ENCODE assay signal across 10 mouse cellular contexts in the genomic region with DNA sequence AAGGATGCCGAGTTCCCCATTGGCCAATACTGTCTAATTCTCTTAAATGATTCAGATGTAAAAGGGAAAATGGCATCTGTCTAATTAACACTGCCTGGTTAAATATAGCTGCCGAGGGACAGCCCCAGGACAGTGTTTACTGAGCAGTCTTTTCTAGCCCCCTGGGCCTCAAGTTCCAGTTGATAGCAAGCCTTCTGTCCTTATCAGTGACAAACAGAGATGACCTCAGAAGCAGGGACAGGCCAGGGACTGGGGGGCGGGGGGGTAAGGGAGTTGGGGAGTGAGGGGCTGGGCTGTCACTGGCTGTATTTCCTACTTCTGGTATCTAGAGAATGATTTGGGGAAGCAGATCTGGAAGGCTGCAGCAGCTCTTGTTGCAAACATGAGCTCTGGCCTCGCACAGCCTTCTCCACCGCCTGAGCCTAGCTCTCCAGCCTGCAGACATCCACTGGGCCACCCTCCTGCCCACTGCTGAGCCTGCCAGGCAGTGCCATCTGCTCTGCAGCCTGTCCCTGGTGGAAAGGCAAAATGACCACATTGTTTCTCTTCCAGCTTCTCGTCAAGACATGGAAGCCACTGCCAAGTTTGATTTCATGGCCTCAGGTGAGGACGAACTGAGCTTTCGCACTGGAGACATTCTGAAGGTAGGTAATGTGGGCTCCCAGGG. TPM values are rescaled to one million over a fixed set of nuclear protein-coding genes. Genes with fewer than 3 reads are reported as not detected.
DNase-seq lines count a peak whose midpoint lies in the region; ATAC-seq and TF ChIP-seq lines count a peak whose summit lies in the region.
"Had no signal": no experiment of that assay in that cellular context is flagged by ENCODE, and none has a peak within 500 bp of the region (broad histone marks: within the 10 kb centered on the region; RNA-seq: fewer than 3 reads in every experiment).

No protein-coding gene starts in this region.

- TF ChIP-seq POLR2A in spleen, adult 2 months (IDR thresholded peaks at IDR 0.05; ENCODE audit: low read depth, low read length): no peak; the same call in 1 of the 2 replicates

- peak; percentile 73 for DNase-seq in left cerebral cortex, postnatal 4 days
- DNase-seq in left cerebral cortex, postnatal 14 days (ENCODE audit: low spot score in 2 of 2): no peak
- peak; percentile 66 for DNase-seq in c-Kit-positive CD71-positive TER-119-negative erythroid progenitor cells, embryonic 14.5 days (ENCODE audit: low read depth)
- peak in 1 of 2 experiments; percentile 62 for DNase-seq in spleen, adult 2 months (ENCODE audit: low read depth in 1 of 2, low spot score in 2 of 2)
- no peak for DNase-seq in kidney, postnatal 4 days
- no peak for DNase-seq in ovary, adult 18-20 months (ENCODE audit: low spot score)
- DNase-seq in lung, postnatal 25 days (ENCODE audit: low spot score): no peak

- H3K27me3 ChIP-seq in spleen, adult 2 months (ENCODE audit: control insufficient read depth, insufficient read depth, low read length): no peaks in the 10 kb centered on the region
- H3K27me3 ChIP-seq: forebrain, embryonic 13.5 days had no signal

- peaks cover 30% of the 10 kb centered on the region; the same call in 1 of the 2 replicates for H3K4me1 ChIP-seq in spleen, adult 2 months (ENCODE audit: control insufficient read depth, insufficient read depth, insufficient read length)

- no peak for TF ChIP-seq CTCF in spleen, adult 2 months (IDR thresholded peaks at IDR 0.05; ENCODE audit: extremely low read depth, insufficient read depth, insufficient read length, insufficient replicate concordance)

- intact Hi-C loops in left cerebral cortex, postnatal 4 days (cut with DNase I): no loop called here
- intact Hi-C loops in left cerebral cortex, postnatal 14 days (cut with DNase I): no loop called here

- peaks cover 12% of the 10 kb centered on the region for H3K36me3 ChIP-seq in spleen, adult 2 months (ENCODE audit: control insufficient read depth, insufficient read depth, low read length)

- 46% methylated on average over 8 of the region's 8 CpGs for WGBS in spleen, adult 2 months

- peak overlapping the region; percentile 85 for H3K27ac ChIP-seq in spleen, adult 2 months (ENCODE audit: insufficient read depth, low read length)
- H3K27ac ChIP-seq: forebrain, embryonic 13.5 days had no signal

- peak; percentile 85 for ATAC-seq in erythroid progenitor cell, adult 5-6 weeks (replicated peaks; ENCODE audit: low FRiP score, poor library complexity, severe bottlenecking)
- ATAC-seq: forebrain, embryonic 13.5 days had no signal

- H3K4me3 ChIP-seq in spleen, adult 2 months (ENCODE audit: extremely low read depth, insufficient read depth, insufficient read length): peak overlapping the region; percentile 64
- H3K4me3 ChIP-seq: forebrain, embryonic 13.5 days had no signal

RNA-seq across cellular contexts. Expression of gene Fam83f, which starts 48.3 kb away (rescaled TPM):
- total RNA-seq in left cerebral cortex, postnatal 4 days (2021): under 1 TPM; 0.44 to 0.52 TPM
- under 1 TPM; 0.37 to 0.53 TPM for total RNA-seq in left cerebral cortex, postnatal 14 days (2021)
- total RNA-seq in erythroid progenitor cell, adult 5-6 weeks (2015; ENCODE audit: low replicate concordance): 1.1 TPM in 1 of 2 replicates, not detected in the other
- total RNA-seq in erythroid progenitor cell, adult 5-6 weeks (2017; ENCODE audit: low replicate concordance): not detected in 2 replicates
- polyA plus RNA-seq in spleen, adult 2 months (2012; rRNA removed): 1.1 and 1.3 TPM in 2 replicates
- polyA plus RNA-seq: forebrain, embryonic 13.5 days had no signal

RNA-seq across cellular contexts. Expression of gene Grap2, which starts 50.9 kb away (rescaled TPM):
- under 1 TPM; 0.32 to 0.34 TPM for total RNA-seq in left cerebral cortex, postnatal 4 days (2021)
- 1 to 10 TPM in 1 of 2 experiments, under 1 TPM in 1; 0.87 to 1.0 TPM for total RNA-seq in left cerebral cortex, postnatal 14 days (2021)
- 32.7 and 50.8 TPM in 2 replicates for total RNA-seq in erythroid progenitor cell, adult 5-6 weeks (2015; ENCODE audit: low replicate concordance)
- total RNA-seq in erythroid progenitor cell, adult 5-6 weeks (2017; ENCODE audit: low replicate concordance): 28.5 and 35.9 TPM in 2 replicates
- polyA plus RNA-seq in spleen, adult 2 months (2012; rRNA removed): 54.4 and 58.2 TPM in 2 replicates

RNA-seq across cellular contexts. Expression of gene Enthd1, which starts 58.3 kb away (rescaled TPM):
- total RNA-seq in left cerebral cortex, postnatal 4 days (2021): under 1 TPM; 0.16 to 0.18 TPM
- under 1 TPM in 1 of 2 experiments, not detected in 1; 0.15 TPM for total RNA-seq in left cerebral cortex, postnatal 14 days (2021)
- total RNA-seq in erythroid progenitor cell, adult 5-6 weeks (2015; ENCODE audit: low replicate concordance): not detected in 2 replicates
- total RNA-seq in erythroid progenitor cell, adult 5-6 weeks (2017; ENCODE audit: low replicate concordance): not detected in 2 replicates
- 0.05 TPM in 2 replicates for polyA plus RNA-seq in spleen, adult 2 months (2012; rRNA removed)
- total RNA-seq: left cerebral cortex, postnatal 25 days had no signal
- polyA plus RNA-seq: forebrain, embryonic 13.5 days had no signal

Comparison
In these comparisons a context has a peak if more than half of its experiments do, and no peak if none do; other contexts are left out.
1. DNase-seq: peak in left cerebral cortex, postnatal 4 days (single experiment) and c-Kit-positive CD71-positive TER-119-negative erythroid progenitor cells, embryonic 14.5 days (single experiment); none in left cerebral cortex, postnatal 14 days (0 of 2), kidney, postnatal 4 days (0 of 2), ovary, adult 18-20 months (single experiment) and lung, postnatal 25 days (single experiment).
2. RNA of gene Grap2, which starts 50.9 kb away (total RNA-seq): 28.5 to 50.8 TPM in erythroid progenitor cell, adult 5-6 weeks; 0.87 to 1.0 TPM in left cerebral cortex, postnatal 14 days and 0.32 to 0.34 TPM in left cerebral cortex, postnatal 4 days; every median in the first group is over 10 times any median in the second.